Mouse (Mus musculus) adrenal gland, postnatal 4 days (tissue): ENCODE measurements around the gene Rab21. TPM values are rescaled to one million over a fixed set of nuclear protein-coding genes. Genes with fewer than 3 reads are reported as not detected.

Experiments
- total RNA-seq, 2 experiments: library from RNA; stranded (reverse); gene quantifications; 2 replicates each; pipeline ENCODE4 v1.2.3; 2021

The Rab21 gene
- total RNA-seq, 2 experiments from 2014 or later: 47.3 to 48.6 TPM

Other genes starting within 250 kb of the Rab21 start
- under 1 TPM; 0.11 to 0.14 TPM for gene Tph2, start 130.6 kb downstream of the Rab21 start, total RNA-seq
- 10 to 100 TPM; 85.8 to 88.4 TPM for gene Tbc1d15, start 64.1 kb downstream of the Rab21 start, total RNA-seq
- gene Tmem19, start 46.9 kb upstream of the Rab21 start, total RNA-seq: 10 to 100 TPM; 34.1 to 42.3 TPM
- gene Thap2, start 68.8 kb upstream of the Rab21 start, total RNA-seq: 10 to 100 TPM in 1 of 2 experiments, 1 to 10 TPM in 1; 9.7 to 10.6 TPM
- gene Zfc3h1, start 69.4 kb upstream of the Rab21 start, total RNA-seq: 10 to 100 TPM; 52.5 to 58.3 TPM